ENCODE assay signal across 18 mouse cellular contexts in genomic region chr11:104252094-104252493, GRCm38 (mm10).
"Had no signal": no experiment of that assay in that cellular context is flagged by ENCODE, and none has a peak within 500 bp of the region (broad histone marks: within the 10 kb centered on the region; RNA-seq: fewer than 3 reads in every experiment).

No protein-coding gene starts in this region.

- ATAC-seq: liver, postnatal 0 days; lung, postnatal 0 days; midbrain, embryonic 16.5 days had no signal

- H3K4me3 ChIP-seq: lung, embryonic 15.5 days; midbrain, embryonic 10.5 days; midbrain, embryonic 12.5 days; myocyte; neural tube, embryonic 12.5 days; stomach, embryonic 15.5 days had no signal

- H3K27ac ChIP-seq: lung, embryonic 15.5 days; midbrain, embryonic 10.5 days; midbrain, embryonic 12.5 days; neural tube, embryonic 12.5 days; stomach, embryonic 15.5 days; stomach, postnatal 0 days had no signal

- DNase-seq: liver, postnatal 0 days; lung, adult 2 months; lung, postnatal 14 days; lung, postnatal 4 days; midbrain, embryonic 14.5 days; right cerebral cortex, postnatal 14 days; thymus, adult 2 months; thymus, postnatal 25 days; thymus, postnatal 4 days had no signal

- H3K36me3 ChIP-seq: lung, embryonic 15.5 days; midbrain, embryonic 10.5 days; midbrain, embryonic 12.5 days; neural tube, embryonic 12.5 days; stomach, embryonic 15.5 days had no signal

- H3K4me1 ChIP-seq: midbrain, embryonic 12.5 days; stomach, embryonic 15.5 days had no signal

- H3K9me3 ChIP-seq: lung, embryonic 15.5 days; midbrain, embryonic 10.5 days; midbrain, embryonic 12.5 days; neural tube, embryonic 12.5 days; stomach, embryonic 15.5 days had no signal

- H3K27me3 ChIP-seq: lung, embryonic 15.5 days; neural tube, embryonic 12.5 days; stomach, embryonic 15.5 days had no signal
